Mouse (Mus musculus) embryo, embryonic 9.5 days (tissue): ENCODE data around the gene Pnma1.
A peak's percentile ranks its signal among the peaks of the same experiment; 100 is the strongest.

Experiments
- DNase-seq: peaks from one replicate; pipeline ENCODE4 v3.0.0-alpha.2; 2017; ENCODE audit errors: extremely low spot score

The Pnma1 gene

DNA sequence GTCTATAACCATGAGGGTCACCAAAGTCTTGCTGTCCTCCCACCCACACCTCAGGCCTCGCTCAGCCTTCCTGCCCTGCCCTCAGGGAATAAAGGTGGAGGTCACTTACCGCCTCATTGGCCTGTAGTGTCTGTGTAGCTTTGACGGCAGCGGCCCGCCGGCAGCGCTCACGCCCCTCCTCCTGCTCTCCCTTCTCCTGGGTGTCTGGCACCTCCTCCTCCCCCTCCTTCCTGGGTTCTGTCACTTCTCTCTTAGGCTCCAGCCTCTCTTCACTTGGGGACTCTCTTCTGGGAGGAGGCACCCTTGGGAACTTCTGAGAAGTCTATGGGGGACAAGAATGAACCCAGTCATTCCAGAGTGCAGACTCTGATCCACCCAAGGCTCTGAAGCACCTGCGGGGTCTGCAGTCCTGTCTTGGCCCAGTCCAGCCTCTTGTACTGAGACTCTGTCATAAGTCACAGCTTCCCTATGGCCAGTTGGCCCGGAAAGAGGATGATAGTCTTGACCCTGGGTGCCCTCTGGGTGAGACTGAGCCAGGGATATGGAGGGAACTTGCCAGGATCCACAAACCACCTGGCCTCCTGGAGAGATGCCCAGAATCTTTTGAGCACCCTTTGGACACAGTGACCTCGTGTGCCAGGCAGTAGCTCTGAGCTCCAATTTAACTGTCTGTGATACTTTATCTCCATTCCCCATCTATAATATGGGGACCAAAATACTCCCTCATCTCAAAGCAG is 6.7 kb upstream of the Pnma1 start:
- DNase-seq = no peak

DNA sequence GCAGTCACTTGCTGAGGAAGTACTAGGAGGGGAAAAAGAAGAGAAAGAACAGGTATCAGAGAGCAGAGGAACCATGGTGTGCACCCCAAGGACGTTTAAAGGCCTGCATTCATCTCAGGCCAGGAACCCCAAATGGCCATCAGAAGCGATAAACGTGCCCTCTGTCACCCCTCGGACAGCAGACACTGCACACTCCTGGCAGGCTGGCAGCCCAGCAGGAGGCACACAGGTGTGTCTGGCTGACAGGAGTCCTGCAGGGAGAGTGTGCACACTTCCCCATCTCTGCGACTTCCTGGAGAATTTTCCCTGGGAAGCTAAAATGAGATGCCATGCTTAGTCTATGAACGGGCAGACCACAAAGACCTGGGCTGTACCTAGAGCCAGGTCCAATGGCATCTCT is 5.1 kb upstream of the Pnma1 start:
- DNase-seq = no peak

DNA sequence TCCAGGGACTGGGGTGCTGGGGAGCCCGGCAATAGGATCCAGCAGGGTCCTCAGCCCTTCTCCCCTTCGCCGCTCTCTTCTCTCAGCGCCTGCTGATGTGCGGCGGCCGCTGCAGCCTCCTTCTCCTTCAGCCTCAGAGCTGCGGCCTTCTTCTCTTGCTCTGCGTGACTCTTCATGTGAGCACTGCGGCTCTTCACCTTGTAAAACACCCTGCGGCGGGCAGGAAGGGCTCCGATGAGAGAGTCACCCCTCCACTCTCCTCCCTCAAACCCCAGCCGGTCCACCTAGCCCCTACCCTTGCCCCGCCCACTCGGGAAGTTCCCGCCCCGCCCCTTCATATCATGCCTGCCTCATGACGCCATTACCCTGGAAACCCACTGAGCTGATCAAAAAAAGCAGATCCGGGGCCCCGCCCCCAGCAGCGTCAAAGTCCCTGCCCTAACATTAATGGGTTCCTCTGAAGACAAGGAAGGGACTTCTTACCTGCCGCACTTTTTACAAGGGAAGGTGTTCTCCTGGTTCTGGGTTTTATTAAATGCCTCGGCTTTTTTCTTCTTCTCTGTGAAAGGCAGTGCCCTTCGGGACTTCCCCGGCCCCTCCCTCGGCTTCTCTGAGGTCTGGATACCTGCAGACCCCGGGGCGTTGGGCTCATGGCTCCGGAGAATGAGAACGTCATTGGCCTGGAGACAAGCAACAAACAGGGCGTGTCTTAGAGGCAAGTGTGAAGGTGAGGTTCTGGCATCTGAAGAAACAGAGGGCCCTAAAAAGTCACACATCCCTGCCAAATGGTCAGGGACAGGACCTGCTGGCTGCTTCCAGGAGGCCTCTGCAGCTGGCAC is 4.3 kb upstream of the Pnma1 start:
- DNase-seq = no peak

GRCm38 (mm10) chr12:84151911-84152310 is 3.6 kb upstream of the Pnma1 start:
- no peak for DNase-seq

DNA sequence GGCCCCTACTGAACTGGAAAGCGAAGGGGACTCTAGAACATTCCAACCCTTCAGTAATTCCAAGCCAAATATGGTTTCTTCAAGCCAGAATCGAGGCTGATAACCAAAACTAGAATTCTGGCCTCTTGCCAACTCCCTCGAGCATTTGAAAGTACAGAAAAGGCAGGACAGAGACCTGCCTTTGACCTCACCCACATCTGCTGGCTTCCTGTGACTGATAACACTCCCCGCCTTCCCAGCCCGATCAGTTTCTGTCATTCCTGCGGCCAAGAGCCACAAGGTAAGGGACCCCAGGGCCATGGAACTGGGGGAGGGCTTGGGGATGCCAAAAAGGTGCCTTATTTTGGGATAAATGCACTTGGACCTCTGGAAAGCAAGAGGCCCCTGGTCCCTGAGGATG is 2.7 kb upstream of the Pnma1 start:
- DNase-seq = no peak

- no peak for DNase-seq
These were observed 1.7 kb upstream of the Pnma1 start for GRCm38 (mm10) chr12:84149971-84150370.

GRCm38 (mm10) chr12:84148622-84149012 is 328 bp upstream of the Pnma1 start:
- no peak for DNase-seq

GRCm38 (mm10) chr12:84142281-84143050 is 5.8 kb downstream of the Pnma1 start:
- peak; percentile 48 for DNase-seq

DNA sequence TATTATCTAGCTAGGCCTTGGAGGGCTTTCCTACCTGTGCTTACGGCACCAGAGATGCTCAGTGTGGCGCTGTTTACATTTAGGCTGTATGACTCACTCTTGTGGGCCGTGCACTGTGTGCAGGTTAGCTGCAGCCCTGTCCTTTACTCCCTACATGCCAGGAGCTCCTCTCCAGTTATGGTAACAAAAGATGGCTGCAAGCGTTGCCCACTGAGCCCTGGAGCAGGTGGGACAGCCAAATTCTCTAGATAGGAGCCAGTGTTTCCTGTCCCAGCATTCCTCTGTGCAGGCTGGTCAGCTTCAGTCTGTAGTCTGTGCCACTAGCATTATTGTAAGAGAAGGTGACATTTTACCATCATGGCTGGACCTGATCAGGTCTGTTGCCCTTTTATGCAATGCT is 7.0 kb downstream of the Pnma1 start:
- no peak for DNase-seq

- no peak for DNase-seq
These were observed 8.2 kb downstream of the Pnma1 start for GRCm38 (mm10) chr12:84140135-84140534.

GRCm38 (mm10) chr12:84137131-84137530 is 11.2 kb downstream of the Pnma1 start:
- no peak for DNase-seq

DNA sequence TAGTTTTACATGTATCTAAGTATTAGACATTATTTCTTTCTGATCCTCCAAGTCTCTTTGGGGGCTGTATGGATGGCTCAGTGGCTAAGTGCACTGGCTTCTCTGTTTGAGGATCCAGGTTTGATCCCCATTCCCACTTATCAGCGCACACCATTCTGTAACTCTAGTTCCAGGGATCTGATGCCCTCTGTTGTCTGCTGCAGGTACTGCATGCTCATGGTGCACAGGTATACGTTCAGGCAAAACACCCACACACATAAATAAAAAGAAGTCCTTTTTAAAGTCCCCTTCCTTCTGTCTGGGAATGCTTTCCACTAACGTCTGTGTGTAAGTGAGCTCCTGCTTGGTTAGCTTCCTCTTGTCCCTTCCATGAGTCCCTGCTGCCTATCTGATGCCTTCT is 16.0 kb downstream of the Pnma1 start:
- DNase-seq = no peak

GRCm38 (mm10) chr12:84129931-84130330 is 18.4 kb downstream of the Pnma1 start:
- DNase-seq = no peak

- no peak for DNase-seq
These were observed 19.7 kb downstream of the Pnma1 start for GRCm38 (mm10) chr12:84128576-84128975.

DNA sequence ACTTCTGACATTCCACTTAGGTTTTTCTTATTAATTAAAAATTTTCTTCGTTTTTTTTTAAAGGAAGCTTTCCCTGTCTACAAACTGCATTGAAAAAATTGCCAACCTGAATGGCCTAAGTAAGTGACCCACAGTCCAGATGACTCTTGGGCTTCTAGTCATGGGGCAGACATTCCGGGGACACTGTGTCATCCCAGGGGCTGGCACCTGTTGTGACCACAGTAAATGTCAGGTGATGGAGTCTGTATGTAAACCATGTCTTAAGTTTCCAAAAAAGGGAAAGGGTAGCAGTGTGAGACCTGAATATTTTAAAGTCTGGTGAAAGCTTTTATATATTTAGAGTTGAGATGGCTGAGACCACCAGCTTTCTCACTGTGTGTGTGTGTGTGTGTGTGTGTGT is 21.4 kb downstream of the Pnma1 start:
- DNase-seq = no peak

DNA sequence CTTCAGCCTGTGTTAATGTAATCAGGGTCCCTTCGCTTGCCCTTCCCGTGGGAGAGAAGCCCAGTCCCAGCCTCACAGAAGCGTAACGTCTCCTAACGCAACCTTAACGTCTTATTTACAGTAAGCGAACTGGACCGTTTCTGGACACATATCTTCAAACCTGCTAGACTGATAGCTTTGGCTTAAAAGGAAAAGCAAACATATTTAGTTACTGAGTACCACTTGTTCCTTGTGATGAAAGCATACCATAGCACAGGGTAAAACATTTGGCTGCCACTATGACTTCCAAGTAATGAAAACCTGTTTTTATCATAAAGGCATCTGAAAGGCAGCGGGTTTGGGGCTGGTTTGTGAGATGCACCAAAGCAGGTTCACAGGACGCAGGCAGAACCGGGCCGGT is 22.4 kb downstream of the Pnma1 start:
- no peak for DNase-seq

- DNase-seq = no peak
These were observed 28.7 kb downstream of the Pnma1 start for GRCm38 (mm10) chr12:84119584-84119983.

GRCm38 (mm10) chr12:84114153-84114994 is 33.9 kb downstream of the Pnma1 start, which contains the start of gene Dnal1:
Gene Dnal1 (plus strand): TSS chr12:84114366.
- DNase-seq = peak; percentile 93

GRCm38 (mm10) chr12:84113676-84114075 is 34.6 kb downstream of the Pnma1 start:
- no peak for DNase-seq

DNA sequence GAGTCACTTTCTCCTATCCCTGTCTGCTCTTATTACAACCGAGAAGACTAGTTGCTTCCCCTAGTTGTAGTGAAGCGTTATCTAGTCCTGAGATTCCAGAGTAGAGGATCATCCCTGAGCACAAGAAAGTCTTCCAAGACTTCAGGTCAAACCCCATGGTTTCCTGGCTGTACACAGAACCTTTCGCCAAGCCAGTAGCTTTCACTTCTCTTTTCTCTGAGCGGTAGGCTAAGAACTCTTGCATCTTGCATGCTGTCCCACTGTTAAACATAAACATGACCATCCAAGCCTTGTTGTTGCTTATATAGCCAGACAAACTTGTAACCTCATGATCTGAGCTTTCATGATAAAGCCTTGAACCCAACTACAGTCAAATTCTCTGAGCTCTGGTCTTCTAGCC is 37.5 kb downstream of the Pnma1 start:
- DNase-seq = no peak

- DNase-seq = no peak
These were observed 38.4 kb downstream of the Pnma1 start for GRCm38 (mm10) chr12:84109924-84110323.
